Mouse (Mus musculus) intestine, embryonic 14.5 days (tissue): ENCODE measurements around the gene Camta1. TPM values are rescaled to one million over a fixed set of nuclear protein-coding genes. Genes with fewer than 3 reads are reported as not detected.

Experiments used
- ATAC-seq: fragments of 200-750 bp; cut with Nextera tagmentation; replicated peaks from 2 replicates; pipeline ENCODE4 v1.8.0; 2017; ENCODE audit warnings: low read depth, moderate number of reproducible peaks, moderate TSS enrichment, moderate library complexity; ENCODE audit not compliant: low FRiP score, low TSS enrichment
- DNase-seq: peaks from one replicate; pipeline ENCODE4 v3.0.0-alpha.2; 2018; ENCODE audit warnings: low spot score
- H3K27ac ChIP-seq: fragments of 300-500 bp; sonication (generic); 2 replicates; pipeline ENCODE4 v1.5.1; 2014; ENCODE audit warnings: low read depth, mild to moderate bottlenecking, control low read depth
- H3K27me3 ChIP-seq: fragments of 300-500 bp; sonication (generic); replicated peaks from 2 replicates; pipeline ENCODE4 v1.6.1; 2014; ENCODE audit warnings: low read length, control low read depth; ENCODE audit not compliant: control insufficient read depth, insufficient read depth
- H3K36me3 ChIP-seq: fragments of 300-500 bp; sonication (generic); 2 replicates; pipeline ENCODE4 v1.6.1; 2014; ENCODE audit warnings: low read length, control low read depth; ENCODE audit not compliant: control insufficient read depth, insufficient read depth
- H3K4me1 ChIP-seq: fragments of 300-500 bp; sonication (generic); replicated peaks from 2 replicates; pipeline ENCODE4 v1.6.1; 2014; ENCODE audit warnings: low read length, control low read depth, mixed read lengths; ENCODE audit not compliant: control insufficient read depth, insufficient read depth
- H3K4me2 ChIP-seq: fragments of 300-500 bp; sonication (generic); 2 replicates; pipeline ENCODE4 v1.6.1; 2014; ENCODE audit warnings: low read length
- H3K4me3 ChIP-seq: fragments of 300-500 bp; sonication (generic); 2 replicates; pipeline ENCODE4 v1.5.1; 2014; ENCODE audit warnings: low read depth, low read length, control low read depth, mixed read lengths
- H3K9ac ChIP-seq: fragments of 300-500 bp; sonication (generic); 2 replicates; pipeline ENCODE4 v1.6.1; 2014; ENCODE audit warnings: mild to moderate bottlenecking, low read length
- H3K9me3 ChIP-seq: fragments of 300-500 bp; sonication (generic); 2 replicates; pipeline ENCODE4 v1.6.1; 2016; ENCODE audit warnings: low read length, control low read depth; ENCODE audit not compliant: control insufficient read depth
- WGBS: fragments of 180-500 bp; shearing (Covaris S2); extraction: QIAGEN DNeasy Blood & Tissue Kit; methylation state at CpG from one replicate; pipeline ENCODE4 v1.1.7; 2014; 5-methylcytosine and 5-hydroxymethylcytosine counted together
- polyA plus RNA-seq: library from polyadenylated mRNA; unstranded; fragments of >200 nt; fragmentation: Nextera tagmentation; extraction: Ambion mirVana; gene quantifications from 2 replicates; pipeline ENCODE4 v1.2.1, GENCODE M21; 2014

The Camta1 gene
- polyA plus RNA-seq, 1 experiment from 2014 or later: 88.1 TPM

DNA sequence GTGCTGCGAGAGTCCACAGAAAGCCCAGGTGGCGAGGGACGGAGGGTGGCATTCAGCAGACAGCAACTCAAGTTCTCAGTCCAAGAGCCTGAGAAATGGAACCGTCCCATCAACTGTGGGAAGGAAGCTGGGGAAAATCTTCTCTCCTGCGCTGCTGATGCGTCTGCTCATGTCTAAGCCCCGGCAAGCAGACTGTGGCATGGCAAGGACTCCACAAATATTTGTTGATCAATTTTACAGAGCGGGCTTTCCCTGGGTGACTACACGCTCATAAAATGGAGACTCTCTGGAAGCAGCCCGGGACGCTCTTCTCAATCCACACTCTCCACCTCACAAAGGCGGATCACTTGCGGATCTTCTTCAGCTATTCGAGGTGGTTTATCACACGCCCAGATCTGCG, 446.3 kb downstream of the Camta1 start:
- ATAC-seq (no peak), DNase-seq (no peak)
- H3K36me3 ChIP-seq: no peaks in the 10 kb centered on the region
- no peak overlapping the region for H3K4me2 ChIP-seq
- no peaks in the 10 kb centered on the region for H3K9me3 ChIP-seq
- H3K27me3 ChIP-seq: no peaks in the 10 kb centered on the region
- H3K4me3 ChIP-seq: no peak overlapping the region
- WGBS: 80% methylated on average over 16 of the region's 16 CpGs
- no peak overlapping the region for H3K9ac ChIP-seq
- peaks cover 17% of the 10 kb centered on the region for H3K4me1 ChIP-seq
- no peak overlapping the region for H3K27ac ChIP-seq

DNA sequence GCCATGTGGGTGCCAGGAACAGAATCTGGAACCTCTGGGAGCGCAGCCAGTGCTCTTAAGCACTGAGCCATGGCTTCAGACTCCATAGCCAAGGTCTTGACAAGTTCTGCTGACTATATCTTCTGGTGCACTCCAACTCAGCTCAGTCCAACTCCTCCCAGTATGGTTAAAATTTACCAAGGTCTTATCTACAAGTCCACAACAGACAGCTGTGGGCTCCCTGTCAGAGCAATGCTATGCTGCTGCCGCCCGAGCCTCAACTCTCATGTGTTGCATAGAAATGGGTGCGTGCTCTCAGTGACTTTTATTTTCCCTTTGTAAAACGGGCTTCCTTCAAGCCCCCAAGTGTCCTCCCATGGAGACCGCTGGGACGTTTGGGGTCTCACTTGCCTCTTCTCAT, 446.7 kb downstream of the Camta1 start:
- Histone ChIP-seq H3K27me3 (no peaks in the 10 kb centered on the region), H3K4me1 (peaks cover 17% of the 10 kb centered on the region), H3K4me3 (no peak overlapping the region), H3K9ac (no peak overlapping the region), H3K27ac (no peak overlapping the region), H3K9me3 (no peaks in the 10 kb centered on the region), H3K4me2 (no peak overlapping the region), H3K36me3 (no peaks in the 10 kb centered on the region)
- WGBS: 80% methylated on average over 7 of the region's 7 CpGs
- DNase-seq: no peak
- ATAC-seq: no peak

DNA sequence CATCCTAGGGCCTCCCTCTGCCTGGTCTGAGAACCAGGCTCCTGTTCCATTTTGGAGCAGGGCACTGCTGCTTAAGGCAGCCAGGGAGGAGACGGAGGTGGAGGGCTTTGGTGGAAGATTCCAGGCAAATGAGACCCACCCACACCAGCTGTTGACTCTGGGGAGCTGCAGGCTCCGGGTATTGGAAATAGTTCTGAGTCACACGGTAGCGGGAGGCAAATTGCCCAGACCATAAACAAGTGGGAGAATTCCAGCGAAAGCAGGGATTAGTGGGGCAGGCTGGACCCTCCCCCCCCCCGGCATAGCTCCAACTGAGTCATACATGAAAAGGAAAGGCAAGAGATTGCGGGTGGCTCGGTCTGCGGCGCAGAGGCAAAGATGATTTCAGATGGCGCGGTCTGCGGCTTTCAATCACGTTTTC, 450.0 kb downstream of the Camta1 start:
- H3K27ac ChIP-seq: 0 out of 2 replicates have a peak overlapping the region, but pooled peaks have one; percentile 6
- no peak overlapping the region for H3K4me3 ChIP-seq
- H3K36me3 ChIP-seq: no peaks in the 10 kb centered on the region
- H3K27me3 ChIP-seq: no peaks in the 10 kb centered on the region
- WGBS: 25% methylated on average over 14 of the region's 14 CpGs
- peak overlapping the region; percentile 30 for H3K4me2 ChIP-seq
- ATAC-seq: 0 out of 2 replicates have a peak, but pooled peaks have one; percentile 21
- peak; percentile 67 for DNase-seq
- H3K9me3 ChIP-seq: no peaks in the 10 kb centered on the region
- peaks cover 12% of the 10 kb centered on the region for H3K4me1 ChIP-seq
- no peak overlapping the region for H3K9ac ChIP-seq

DNA sequence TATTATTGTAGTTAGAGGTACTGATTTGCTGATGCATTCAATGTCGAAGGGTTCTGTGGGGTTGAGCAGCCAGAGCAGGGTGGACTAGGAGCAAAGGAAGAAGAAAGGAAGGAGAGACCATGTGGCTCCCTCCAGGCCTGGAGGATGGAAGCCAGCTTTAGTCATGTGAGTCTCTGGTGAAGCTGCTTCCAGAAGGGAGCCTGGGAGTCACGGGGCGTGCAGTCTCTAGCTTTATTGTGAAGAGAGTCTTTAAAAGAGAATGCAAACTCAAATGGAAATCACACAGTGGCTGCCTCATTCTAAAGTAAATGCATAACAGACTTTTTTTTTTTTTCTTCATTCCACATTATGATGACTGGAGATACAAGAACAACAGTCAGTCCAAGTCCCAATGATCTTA, 450.7 kb downstream of the Camta1 start:
- peaks cover 12% of the 10 kb centered on the region for H3K4me1 ChIP-seq
- no peak overlapping the region for H3K9ac ChIP-seq
- no peak overlapping the region for H3K4me2 ChIP-seq
- ATAC-seq (no peak), DNase-seq (no peak)
- no peak overlapping the region; the same call in 1 of the 2 replicates for H3K27ac ChIP-seq
- no peaks in the 10 kb centered on the region for H3K27me3 ChIP-seq
- H3K36me3 ChIP-seq: no peaks in the 10 kb centered on the region
- WGBS: 62% methylated on average over 3 of the region's 3 CpGs
- no peak overlapping the region for H3K4me3 ChIP-seq
- no peaks in the 10 kb centered on the region for H3K9me3 ChIP-seq

DNA sequence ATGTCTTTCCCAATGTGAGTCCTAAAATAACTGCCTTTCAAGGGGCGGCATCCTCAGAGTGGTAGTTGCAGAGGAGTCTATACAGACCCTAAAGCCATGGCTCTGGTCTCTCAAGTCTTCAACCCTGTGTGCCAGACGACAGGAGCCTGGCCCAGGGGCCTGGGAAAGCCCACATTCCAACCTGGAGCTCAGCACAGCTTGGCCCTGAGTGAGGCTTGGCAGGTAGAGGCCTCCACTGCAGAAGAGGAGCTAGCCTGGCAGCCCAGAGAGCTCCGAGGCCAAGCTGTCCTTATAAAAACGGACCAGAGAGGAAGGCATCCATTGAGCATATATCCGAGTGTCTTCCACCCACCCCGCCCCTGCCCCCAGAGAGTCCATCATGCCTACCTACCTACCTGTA, 452.4 kb downstream of the Camta1 start:
- no peak overlapping the region for H3K9ac ChIP-seq
- H3K4me2 ChIP-seq: no peak overlapping the region
- no peaks in the 10 kb centered on the region for H3K9me3 ChIP-seq
- DNase-seq (no peak), ATAC-seq (no peak)
- H3K4me3 ChIP-seq: no peak overlapping the region
- H3K4me1 ChIP-seq: peaks cover 17% of the 10 kb centered on the region
- H3K36me3 ChIP-seq: no peaks in the 10 kb centered on the region
- no peaks in the 10 kb centered on the region for H3K27me3 ChIP-seq
- WGBS: 78% methylated on average over 6 of the region's 6 CpGs
- no peak overlapping the region for H3K27ac ChIP-seq

DNA sequence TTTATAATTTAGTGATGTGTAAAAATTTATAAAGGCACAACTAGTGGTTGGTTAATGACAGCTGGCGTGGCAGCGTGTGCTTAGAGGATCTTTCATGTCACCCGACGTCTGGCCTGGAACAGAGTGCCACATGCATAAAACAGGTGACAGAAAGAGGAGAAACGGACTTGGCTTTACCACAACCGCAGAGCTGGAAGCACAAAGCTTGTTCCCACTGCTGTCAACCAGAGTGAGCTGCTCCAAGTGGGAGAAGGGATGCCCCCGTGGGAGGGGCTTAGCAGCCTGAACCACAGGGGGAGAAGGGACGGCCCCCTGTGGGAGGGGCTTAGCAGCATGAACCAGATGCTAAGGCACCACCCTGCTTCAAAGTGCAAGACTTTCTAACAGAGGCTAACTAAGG, 452.9 kb downstream of the Camta1 start:
- H3K36me3 ChIP-seq: no peaks in the 10 kb centered on the region
- H3K4me2 ChIP-seq: no peak overlapping the region
- H3K4me3 ChIP-seq: no peak overlapping the region
- no peaks in the 10 kb centered on the region for H3K9me3 ChIP-seq
- ATAC-seq (no peak), DNase-seq (no peak)
- no peak overlapping the region for H3K27ac ChIP-seq
- H3K27me3 ChIP-seq: no peaks in the 10 kb centered on the region
- 45% methylated on average over 8 of the region's 8 CpGs for WGBS
- H3K4me1 ChIP-seq: peaks cover 17% of the 10 kb centered on the region
- no peak overlapping the region for H3K9ac ChIP-seq

DNA sequence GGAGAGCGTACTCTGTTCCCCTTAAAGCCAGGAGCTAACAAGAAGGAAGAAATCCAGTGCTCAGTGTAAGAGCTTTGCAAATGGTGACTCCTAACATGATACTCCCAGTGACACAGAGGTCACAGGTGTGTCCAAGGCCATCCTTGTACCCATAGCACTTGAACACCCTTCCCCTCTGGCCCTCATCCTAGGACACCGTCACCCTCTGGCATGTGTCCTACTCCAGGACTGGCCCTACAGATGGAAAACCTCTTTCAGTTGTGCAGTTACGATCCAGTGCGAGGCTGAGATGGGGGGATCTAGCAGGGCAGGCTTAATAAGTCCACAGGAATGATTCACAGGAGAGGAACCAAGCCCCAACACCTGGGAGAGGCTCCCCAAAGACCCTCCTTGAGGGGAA, 453.4 kb downstream of the Camta1 start:
- no peak overlapping the region for H3K4me3 ChIP-seq
- no peaks in the 10 kb centered on the region for H3K9me3 ChIP-seq
- H3K4me2 ChIP-seq: no peak overlapping the region
- 89% methylated on average over 4 of the region's 4 CpGs for WGBS
- H3K4me1 ChIP-seq: peaks cover 17% of the 10 kb centered on the region
- no peak overlapping the region for H3K9ac ChIP-seq
- ATAC-seq (no peak), DNase-seq (no peak)
- H3K27me3 ChIP-seq: no peaks in the 10 kb centered on the region
- no peak overlapping the region for H3K27ac ChIP-seq
- H3K36me3 ChIP-seq: no peaks in the 10 kb centered on the region

DNA sequence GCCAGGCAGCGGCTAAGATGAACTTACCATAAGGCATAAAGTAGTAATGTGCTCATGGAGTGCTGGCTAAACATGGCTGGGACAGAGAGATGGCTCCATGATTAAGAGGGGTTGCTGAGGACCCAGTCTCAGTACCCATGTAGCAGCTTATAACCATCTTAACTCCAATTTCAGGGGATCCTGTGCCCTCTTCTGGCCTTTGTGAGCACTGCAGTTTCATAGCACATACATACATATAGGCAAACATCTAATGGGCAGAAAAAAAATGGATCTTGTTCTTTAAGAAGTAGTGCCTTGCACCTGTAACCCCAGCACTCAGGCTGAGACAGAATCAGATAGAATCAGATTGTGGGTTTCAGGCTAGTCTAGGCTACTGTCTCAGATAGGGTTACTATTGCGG, 454.5 kb downstream of the Camta1 start:
- Histone ChIP-seq H3K9me3 (no peaks in the 10 kb centered on the region), H3K4me1 (peaks cover 14% of the 10 kb centered on the region), H3K27me3 (no peaks in the 10 kb centered on the region), H3K4me2 (no peak overlapping the region), H3K4me3 (no peak overlapping the region), H3K27ac (no peak overlapping the region), H3K9ac (no peak overlapping the region), H3K36me3 (no peaks in the 10 kb centered on the region)
- DNase-seq (no peak), ATAC-seq (no peak)
- WGBS: 93% methylated on average over 2 of the region's 2 CpGs

DNA sequence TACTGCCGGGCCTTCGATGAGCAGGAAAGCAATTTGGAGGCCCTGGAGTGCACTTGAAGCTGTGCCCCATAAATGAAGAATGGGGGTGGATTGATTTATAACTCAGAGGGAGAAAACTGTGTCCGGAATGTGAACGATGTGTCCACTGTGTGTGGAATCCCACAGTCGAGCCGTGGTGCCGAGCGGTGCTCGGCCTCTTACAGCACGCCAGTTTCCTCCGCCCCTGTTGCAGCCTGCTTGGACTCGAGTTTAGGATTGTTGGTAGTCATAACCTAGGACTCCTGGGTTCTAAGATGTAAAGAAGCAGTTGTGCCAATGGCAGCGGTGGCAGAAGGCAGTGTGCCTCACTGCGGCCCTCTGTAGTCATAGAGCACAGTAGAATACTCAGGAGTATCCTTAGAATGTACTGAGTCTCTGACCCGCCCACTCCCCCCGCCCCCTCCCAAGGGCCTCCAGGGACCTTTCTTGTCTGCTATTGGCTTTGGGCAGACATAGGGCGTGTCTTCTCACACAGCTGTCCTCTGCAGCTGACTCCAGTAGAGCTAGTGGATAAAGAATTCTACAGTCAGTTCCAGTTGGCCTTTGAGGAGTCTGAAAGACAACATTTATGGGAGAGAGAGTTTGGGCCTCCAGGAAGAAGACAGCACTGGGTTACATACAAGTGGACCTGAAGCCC, 457.0 kb downstream of the Camta1 start:
- WGBS: 49% methylated on average over 17 of the region's 17 CpGs
- Histone ChIP-seq H3K4me1 (peaks cover 5% of the 10 kb centered on the region; the same call in 1 of the 2 replicates), H3K4me2 (no peak overlapping the region), H3K36me3 (no peaks in the 10 kb centered on the region), H3K9ac (no peak overlapping the region), H3K27me3 (no peaks in the 10 kb centered on the region), H3K9me3 (no peaks in the 10 kb centered on the region), H3K4me3 (no peak overlapping the region), H3K27ac (no peak overlapping the region)
- peak; percentile 56 for DNase-seq
- no peak for ATAC-seq
